ENCODE assay signal across 8 mouse cellular contexts in genomic region chr17:25919786-25920642, GRCm38 (mm10). TPM values are rescaled to one million over a fixed set of nuclear protein-coding genes. Genes with fewer than 3 reads are reported as not detected.
A peak's percentile ranks its signal among the peaks of the same experiment; 100 is the strongest.
DNase-seq lines count a peak whose midpoint lies in the region; ATAC-seq and TF ChIP-seq lines count a peak whose summit lies in the region.

No protein-coding gene starts in this region.

- H3K9ac ChIP-seq in embryonic facial prominence, embryonic 13.5 days = peak overlapping the region; percentile 92
- peak overlapping the region; percentile 87 for H3K9ac ChIP-seq in limb, embryonic 12.5 days (replicated peaks)
- H3K9ac ChIP-seq in midbrain, embryonic 15.5 days = peak overlapping the region; percentile 84

- H3K36me3 ChIP-seq in embryonic facial prominence, embryonic 13.5 days = peaks cover 24% of the 10 kb centered on the region
- no peaks in the 10 kb centered on the region for H3K36me3 ChIP-seq in kidney, adult 2 months (ENCODE audit: control insufficient read depth, insufficient read depth, low read length)
- peaks cover 12% of the 10 kb centered on the region; the same call in 1 of the 2 replicates for H3K36me3 ChIP-seq in limb, embryonic 12.5 days
- H3K36me3 ChIP-seq in midbrain, embryonic 15.5 days (replicated peaks) = no peaks in the 10 kb centered on the region
- H3K36me3 ChIP-seq in spleen, adult 2 months (ENCODE audit: control insufficient read depth, insufficient read depth, low read length) = no peaks in the 10 kb centered on the region

- peak; percentile 19 for TF ChIP-seq POLR2A in kidney, adult 2 months (IDR thresholded peaks at IDR 0.05; ENCODE audit: low read depth, low read length)
- peak; percentile 54 for TF ChIP-seq POLR2A in spleen, adult 2 months (IDR thresholded peaks at IDR 0.05; ENCODE audit: low read depth, low read length)

- peak overlapping the region; percentile 87 for H3K4me2 ChIP-seq in embryonic facial prominence, embryonic 13.5 days
- peak overlapping the region; percentile 91 for H3K4me2 ChIP-seq in limb, embryonic 12.5 days
- peak overlapping the region; percentile 70 for H3K4me2 ChIP-seq in midbrain, embryonic 15.5 days

- peak overlapping the region; percentile 98 for H3K4me3 ChIP-seq in embryonic facial prominence, embryonic 13.5 days
- peak overlapping the region; percentile 71 for H3K4me3 ChIP-seq in kidney, adult 2 months (ENCODE audit: insufficient read depth, low read depth, low read length)
- H3K4me3 ChIP-seq in limb, embryonic 12.5 days (replicated peaks) = peak overlapping the region; percentile 96
- H3K4me3 ChIP-seq in midbrain, embryonic 15.5 days = peak overlapping the region; percentile 97
- peak overlapping the region; percentile 80 for H3K4me3 ChIP-seq in spleen, adult 2 months (ENCODE audit: extremely low read depth, insufficient read depth, insufficient read length)

- peaks cover 18% of the 10 kb centered on the region for H3K4me1 ChIP-seq in embryonic facial prominence, embryonic 13.5 days
- H3K4me1 ChIP-seq in kidney, adult 2 months (ENCODE audit: control insufficient read depth, insufficient read depth, low read length) = peaks cover 4% of the 10 kb centered on the region; the same call in 1 of the 2 replicates
- H3K4me1 ChIP-seq in limb, embryonic 12.5 days (replicated peaks) = peaks cover 25% of the 10 kb centered on the region
- peaks cover 23% of the 10 kb centered on the region for H3K4me1 ChIP-seq in midbrain, embryonic 15.5 days
- peaks cover 9% of the 10 kb centered on the region; the same call in 1 of the 2 replicates for H3K4me1 ChIP-seq in spleen, adult 2 months (ENCODE audit: control insufficient read depth, insufficient read depth, insufficient read length)

- under 1% methylated on average over 40 of the region's 40 CpGs for WGBS in embryonic facial prominence, embryonic 13.5 days
- under 1% methylated on average over 39 of the region's 40 CpGs for WGBS in kidney, adult 2 months
- WGBS in limb, embryonic 12.5 days = 1% methylated on average over 34 of the region's 40 CpGs
- WGBS in midbrain, embryonic 15.5 days = 1% methylated on average over 40 of the region's 40 CpGs
- WGBS in spleen, adult 2 months = under 1% methylated on average over 38 of the region's 40 CpGs

- TF ChIP-seq CTCF in kidney, adult 2 months (conservative IDR thresholded peaks at IDR 0.05; ENCODE audit: insufficient read depth, insufficient read length, low read depth, low read length) = 0 out of 2 replicates have a peak, but pooled peaks have one; percentile 3
- no peak for TF ChIP-seq CTCF in spleen, adult 2 months (IDR thresholded peaks at IDR 0.05; ENCODE audit: extremely low read depth, insufficient read depth, insufficient read length, insufficient replicate concordance)

- H3K27me3 ChIP-seq in embryonic facial prominence, embryonic 13.5 days = no peaks in the 10 kb centered on the region
- H3K27me3 ChIP-seq in kidney, adult 2 months (replicated peaks; ENCODE audit: control insufficient read depth, insufficient read depth, low read length) = no peaks in the 10 kb centered on the region
- H3K27me3 ChIP-seq in limb, embryonic 12.5 days = no peaks in the 10 kb centered on the region
- H3K27me3 ChIP-seq in midbrain, embryonic 15.5 days (replicated peaks) = no peaks in the 10 kb centered on the region
- no peaks in the 10 kb centered on the region for H3K27me3 ChIP-seq in spleen, adult 2 months (ENCODE audit: control insufficient read depth, insufficient read depth, low read length)

- DNase-seq in 3134 (ENCODE audit: extremely low read depth, insufficient read length, low spot score) = peak; percentile 99
- peak; percentile 100 for DNase-seq in adrenal gland, postnatal 36 days
- peak; percentile 100 for DNase-seq in heart, adult 18-20 months
- peak; percentile 100 for DNase-seq in kidney, adult 2 months
- peak; percentile 99 to 100 for DNase-seq in spleen, adult 2 months (ENCODE audit: low read depth in 1 of 2, low spot score in 2 of 2)

- H3K9me3 ChIP-seq in embryonic facial prominence, embryonic 13.5 days = no peaks in the 10 kb centered on the region
- no peaks in the 10 kb centered on the region for H3K9me3 ChIP-seq in limb, embryonic 12.5 days
- no peaks in the 10 kb centered on the region for H3K9me3 ChIP-seq in midbrain, embryonic 15.5 days

- peak; percentile 98 for ATAC-seq in embryonic facial prominence, embryonic 13.5 days (ENCODE audit: insufficient number of reproducible peaks, insufficient read depth, low FRiP score, low TSS enrichment, low read depth)
- peak; percentile 98 for ATAC-seq in limb, embryonic 12.5 days (ENCODE audit: insufficient number of reproducible peaks, insufficient read depth, low FRiP score, low TSS enrichment, low read depth)
- peak; percentile 98 for ATAC-seq in midbrain, embryonic 15.5 days (replicated peaks)

- peak overlapping the region; percentile 88 for H3K27ac ChIP-seq in embryonic facial prominence, embryonic 13.5 days
- peak overlapping the region; percentile 96 for H3K27ac ChIP-seq in kidney, adult 2 months (ENCODE audit: insufficient read depth, low read depth, low read length)
- H3K27ac ChIP-seq in limb, embryonic 12.5 days = peak overlapping the region; percentile 92
- peak overlapping the region; percentile 91 for H3K27ac ChIP-seq in midbrain, embryonic 15.5 days
- H3K27ac ChIP-seq in spleen, adult 2 months (ENCODE audit: insufficient read depth, low read length) = peak overlapping the region; percentile 94

RNA-seq across cellular contexts. Expression of gene Rab40c, which starts 0.5 kb away (rescaled TPM):
- 10 to 100 TPM; 20.6 to 46.0 TPM for total RNA-seq in adrenal gland, postnatal 36 days (2021)
- polyA plus RNA-seq in embryonic facial prominence, embryonic 13.5 days (2015; fragmentation: Nextera tagmentation; extraction: Ambion mirVana) = 32.9 and 36.6 TPM in 2 replicates
- total RNA-seq in heart, adult 18-20 months (2021) = 10 to 100 TPM; 14.5 to 15.3 TPM
- 31.3 and 34.8 TPM in 2 replicates for polyA plus RNA-seq in kidney, adult 2 months (2012; rRNA removed)
- 35.7 and 39.1 TPM in 2 replicates for polyA plus RNA-seq in limb, embryonic 12.5 days (2016; fragmentation: Nextera tagmentation; extraction: Ambion mirVana)
- 56.7 and 57.5 TPM in 2 replicates for polyA plus RNA-seq in midbrain, embryonic 15.5 days (2015; fragmentation: Nextera tagmentation; extraction: Ambion mirVana)
- polyA plus RNA-seq in spleen, adult 2 months (2012; rRNA removed) = 26.8 and 31.6 TPM in 2 replicates

RNA-seq across cellular contexts. Expression of gene Pigq, which starts 24.7 kb away (rescaled TPM):
- total RNA-seq in adrenal gland, postnatal 36 days (2021) = 100 to 1,000 TPM in 1 of 2 experiments, 10 to 100 TPM in 1; 96.8 to 117 TPM
- 50.6 and 53.8 TPM in 2 replicates for polyA plus RNA-seq in embryonic facial prominence, embryonic 13.5 days (2015; fragmentation: Nextera tagmentation; extraction: Ambion mirVana)
- 10 to 100 TPM; 37.8 to 43.4 TPM for total RNA-seq in heart, adult 18-20 months (2021)
- polyA plus RNA-seq in kidney, adult 2 months (2012; rRNA removed) = 236 and 270 TPM in 2 replicates
- 47.3 and 52.4 TPM in 2 replicates for polyA plus RNA-seq in limb, embryonic 12.5 days (2016; fragmentation: Nextera tagmentation; extraction: Ambion mirVana)
- 71.9 and 75.8 TPM in 2 replicates for polyA plus RNA-seq in midbrain, embryonic 15.5 days (2015; fragmentation: Nextera tagmentation; extraction: Ambion mirVana)
- polyA plus RNA-seq in spleen, adult 2 months (2012; rRNA removed) = 203 and 239 TPM in 2 replicates

RNA-seq across cellular contexts. Expression of gene Nhlrc4, which starts 24.7 kb away (rescaled TPM):
- not detected for total RNA-seq in adrenal gland, postnatal 36 days (2021)
- not detected in 2 replicates for polyA plus RNA-seq in embryonic facial prominence, embryonic 13.5 days (2015; fragmentation: Nextera tagmentation; extraction: Ambion mirVana)
- under 1 TPM in 1 of 2 experiments, not detected in 1; 0.21 TPM for total RNA-seq in heart, adult 18-20 months (2021)
- 16.0 and 21.0 TPM in 2 replicates for polyA plus RNA-seq in kidney, adult 2 months (2012; rRNA removed)
- polyA plus RNA-seq in limb, embryonic 12.5 days (2016; fragmentation: Nextera tagmentation; extraction: Ambion mirVana) = 0.13 and 0.74 TPM in 2 replicates
- polyA plus RNA-seq in midbrain, embryonic 15.5 days (2015; fragmentation: Nextera tagmentation; extraction: Ambion mirVana) = 0.73 and 0.80 TPM in 2 replicates
- 4.3 and 4.7 TPM in 2 replicates for polyA plus RNA-seq in spleen, adult 2 months (2012; rRNA removed)

RNA-seq across cellular contexts. Expression of gene A930017K11Rik, which starts 32.4 kb away (rescaled TPM):
- total RNA-seq in adrenal gland, postnatal 36 days (2021) = not detected
- 0.18 and 0.26 TPM in 2 replicates for polyA plus RNA-seq in embryonic facial prominence, embryonic 13.5 days (2015; fragmentation: Nextera tagmentation; extraction: Ambion mirVana)
- total RNA-seq in heart, adult 18-20 months (2021) = under 1 TPM; 0.32 to 0.57 TPM
- polyA plus RNA-seq in kidney, adult 2 months (2012; rRNA removed) = 7.2 and 8.3 TPM in 2 replicates
- polyA plus RNA-seq in limb, embryonic 12.5 days (2016; fragmentation: Nextera tagmentation; extraction: Ambion mirVana) = 0.10 and 0.27 TPM in 2 replicates
- polyA plus RNA-seq in midbrain, embryonic 15.5 days (2015; fragmentation: Nextera tagmentation; extraction: Ambion mirVana) = 3.1 and 6.1 TPM in 2 replicates
- polyA plus RNA-seq in spleen, adult 2 months (2012; rRNA removed) = not detected in 2 replicates

RNA-seq across cellular contexts. Expression of gene Wfikkn1, which starts 39.4 kb away (rescaled TPM):
- total RNA-seq in adrenal gland, postnatal 36 days (2021) = 1 to 10 TPM in 1 of 2 experiments, under 1 TPM in 1; 0.99 to 1.2 TPM
- polyA plus RNA-seq in embryonic facial prominence, embryonic 13.5 days (2015; fragmentation: Nextera tagmentation; extraction: Ambion mirVana) = 0.56 and 0.73 TPM in 2 replicates
- under 1 TPM; 0.21 to 0.50 TPM for total RNA-seq in heart, adult 18-20 months (2021)
- polyA plus RNA-seq in kidney, adult 2 months (2012; rRNA removed) = 0.31 and 0.42 TPM in 2 replicates
- 0.45 and 0.54 TPM in 2 replicates for polyA plus RNA-seq in limb, embryonic 12.5 days (2016; fragmentation: Nextera tagmentation; extraction: Ambion mirVana)
- 0.47 and 0.54 TPM in 2 replicates for polyA plus RNA-seq in midbrain, embryonic 15.5 days (2015; fragmentation: Nextera tagmentation; extraction: Ambion mirVana)
- polyA plus RNA-seq in spleen, adult 2 months (2012; rRNA removed) = 0.74 and 0.99 TPM in 2 replicates

Comparison
In these comparisons a context has a peak if more than half of its experiments do, and no peak if none do; other contexts are left out.
1. Peak in every context shown above with its lines: DNase-seq, ATAC-seq, H3K4me3 ChIP-seq and H3K27ac ChIP-seq.